Mouse (Mus musculus) kidney, adult 2 months (tissue): ENCODE results near the gene Dab2ip. TPM values are rescaled to one million over a fixed set of nuclear protein-coding genes. Genes with fewer than 3 reads are reported as not detected.
A peak's percentile ranks its signal among the peaks of the same experiment; 100 is the strongest.

Experiments
- DNase-seq: peaks from one replicate; pipeline ENCODE4 v3.0.0; 2021
- H3K27ac ChIP-seq: fragments of 200-500 bp; 2 replicates; pipeline ENCODE4 v1.5.1; 2012; ENCODE audit warnings: low read depth, low read length, control low read depth, inconsistent platforms; ENCODE audit not compliant: insufficient read depth
- H3K27me3 ChIP-seq: fragments of 200-500 bp; replicated peaks from 2 replicates; pipeline ENCODE4 v1.6.1; 2012; ENCODE audit warnings: mild to moderate bottlenecking, moderate library complexity, low read length, inconsistent platforms; ENCODE audit not compliant: control insufficient read depth, insufficient read depth
- H3K36me3 ChIP-seq: fragments of 200-500 bp; 2 replicates; pipeline ENCODE4 v1.6.1; 2012; ENCODE audit warnings: mild to moderate bottlenecking, moderate library complexity, low read length, inconsistent platforms; ENCODE audit not compliant: control insufficient read depth, insufficient read depth
- H3K4me1 ChIP-seq: fragments of 200-500 bp; 2 replicates; pipeline ENCODE4 v1.6.1; 2011; ENCODE audit warnings: low read length; ENCODE audit not compliant: control insufficient read depth, insufficient read depth
- H3K4me3 ChIP-seq: fragments of 200-500 bp; 2 replicates; pipeline ENCODE4 v1.5.1; 2011; ENCODE audit warnings: mild to moderate bottlenecking, low read depth, low read length, control low read depth; ENCODE audit not compliant: insufficient read depth
- CTCF ChIP-seq: fragments of 200-500 bp; conservative IDR thresholded peaks from 2 replicates; pipeline ENCODE4 v1.5.1; 2011; ENCODE audit warnings: low read depth, mild to moderate bottlenecking, control low read depth, low read length, moderate library complexity, mixed read lengths; ENCODE audit not compliant: insufficient read depth, insufficient read length
- POLR2A ChIP-seq: fragments of 200-500 bp; IDR thresholded peaks from one replicate; pipeline ENCODE4 v1.6.1; 2011; ENCODE audit warnings: low read depth, low read length, control low read depth
- WGBS: fragments of 180-500 bp; shearing (Covaris S2); methylation state at CpG from one replicate; pipeline ENCODE4 v1.1.7; 2018; 5-methylcytosine and 5-hydroxymethylcytosine counted together
- polyA plus RNA-seq: library from polyadenylated mRNA; depleted of rRNA; stranded (reverse); fragments of >200 nt; gene quantifications from 2 replicates; pipeline ENCODE4 v1.2.3, GENCODE M21; 2012

Gene Dab2ip
- polyA plus RNA-seq, 1 experiment: 32.9 TPM

DNA sequence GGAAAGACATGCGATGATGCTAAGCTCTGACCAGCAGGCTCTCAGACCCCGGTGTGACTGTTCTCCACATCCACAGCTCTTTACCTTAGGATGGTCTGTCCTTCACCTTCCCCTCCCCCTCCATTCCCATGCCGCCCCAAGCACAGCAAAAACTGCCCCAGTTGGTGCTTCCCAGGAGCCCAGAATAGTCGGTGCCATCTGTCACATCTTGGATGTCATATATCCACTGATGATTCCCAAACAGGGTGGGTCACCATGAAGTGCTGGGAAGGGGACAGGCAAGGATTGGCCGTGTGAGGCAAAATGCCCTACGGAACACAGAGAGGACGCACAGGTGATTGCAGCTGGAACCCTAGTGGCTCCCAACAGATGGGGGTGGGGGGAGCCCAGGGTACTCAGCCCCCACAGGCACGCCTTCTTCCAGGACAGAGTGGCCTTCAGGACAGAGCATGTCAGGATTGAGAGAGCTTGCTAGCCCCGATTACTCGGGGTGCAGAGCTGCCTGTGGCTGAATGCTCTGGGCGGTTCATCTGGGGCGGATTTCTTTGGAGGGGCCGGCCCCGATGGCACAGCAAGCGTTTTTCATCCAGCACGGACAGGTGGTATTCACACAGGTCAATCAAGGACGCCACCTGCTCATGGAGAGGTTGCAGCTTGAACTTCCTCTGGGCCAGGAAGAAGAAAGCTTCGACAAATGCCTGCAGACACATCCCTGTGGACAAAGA is 193.9 kb downstream of the Dab2ip start:
- DNase-seq: no peak
- Histone ChIP-seq H3K27me3 (no peaks in the 10 kb centered on the region), H3K4me3 (no peak overlapping the region), H3K36me3 (no peaks in the 10 kb centered on the region), H3K4me1 (no peaks in the 10 kb centered on the region), H3K27ac (no peak overlapping the region)
- 86% methylated on average over 18 of the region's 18 CpGs for WGBS
- TF ChIP-seq POLR2A (no peak), CTCF (no peak)

DNA sequence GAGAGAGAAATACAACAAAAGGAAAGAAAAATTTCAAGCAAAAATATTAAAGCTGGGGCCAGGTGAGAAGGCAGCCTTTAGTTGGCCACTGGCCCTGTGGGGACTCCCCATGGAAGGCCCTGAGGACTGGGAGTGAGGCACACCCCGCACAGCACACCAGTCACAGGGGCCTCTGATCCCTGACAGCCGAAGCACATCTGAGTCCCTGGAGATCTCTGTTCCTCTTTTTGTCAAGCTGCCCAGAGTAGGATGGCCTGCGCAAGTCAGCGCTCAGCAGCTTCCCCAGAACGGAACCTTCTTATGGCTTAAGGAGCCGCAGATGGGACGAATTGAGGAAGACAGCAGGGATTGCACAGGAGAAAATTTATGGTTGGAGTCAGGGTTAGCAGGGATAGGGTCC is 198.4 kb downstream of the Dab2ip start:
- no peak for DNase-seq
- H3K36me3 ChIP-seq: no peaks in the 10 kb centered on the region
- H3K4me3 ChIP-seq: no peak overlapping the region
- WGBS: 62% methylated on average over 7 of the region's 7 CpGs
- H3K4me1 ChIP-seq: no peaks in the 10 kb centered on the region
- no peak overlapping the region for H3K27ac ChIP-seq
- no peaks in the 10 kb centered on the region for H3K27me3 ChIP-seq
- no peak for TF ChIP-seq CTCF
- no peak for TF ChIP-seq POLR2A

DNA sequence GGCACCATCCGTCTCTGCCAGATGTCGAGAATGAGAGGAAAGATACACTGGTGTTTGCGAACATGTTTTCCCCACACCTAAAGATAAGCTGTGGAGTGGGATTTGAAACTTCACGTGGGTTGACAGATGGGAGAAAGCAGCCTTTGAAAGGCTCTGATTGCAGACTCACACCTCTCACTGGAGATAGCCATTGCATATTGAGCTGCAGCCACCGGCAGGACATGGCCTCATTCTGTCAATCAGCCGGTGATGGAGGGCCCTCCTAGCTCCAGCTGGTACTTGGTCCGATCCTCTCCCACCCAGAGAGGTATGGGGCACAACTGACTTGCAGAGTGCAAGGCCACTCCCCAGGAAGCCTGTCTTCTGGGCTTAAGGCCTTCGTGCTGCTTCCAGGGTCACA is 202.3 kb downstream of the Dab2ip start:
- no peaks in the 10 kb centered on the region for H3K4me1 ChIP-seq
- H3K27ac ChIP-seq: no peak overlapping the region
- H3K36me3 ChIP-seq: no peaks in the 10 kb centered on the region
- TF ChIP-seq POLR2A: no peak
- TF ChIP-seq CTCF: no peak
- DNase-seq: no peak
- no peak overlapping the region for H3K4me3 ChIP-seq
- WGBS: 77% methylated on average over 8 of the region's 8 CpGs
- no peaks in the 10 kb centered on the region for H3K27me3 ChIP-seq

DNA sequence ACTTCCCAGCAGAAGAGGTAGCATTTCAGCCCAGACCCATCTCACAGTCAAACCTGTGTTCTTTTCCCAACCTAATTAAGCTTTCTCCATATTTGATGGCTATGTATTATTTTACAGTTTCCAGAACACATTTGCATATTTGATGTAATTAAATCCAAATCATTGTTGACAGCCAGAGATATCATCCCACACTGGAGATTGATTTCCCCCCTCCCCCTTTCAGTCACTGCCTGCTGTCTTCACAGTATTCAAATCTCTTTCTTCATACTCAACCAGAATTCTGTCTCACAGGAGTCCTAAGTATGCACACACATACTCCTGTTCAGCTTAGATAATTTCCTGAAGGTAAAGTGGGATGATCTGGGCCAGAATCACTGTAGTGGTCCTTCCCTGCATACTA is 202.8 kb downstream of the Dab2ip start:
- no peak overlapping the region for H3K4me3 ChIP-seq
- H3K4me1 ChIP-seq: no peaks in the 10 kb centered on the region
- no peak for DNase-seq
- no peaks in the 10 kb centered on the region for H3K27me3 ChIP-seq
- H3K36me3 ChIP-seq: no peaks in the 10 kb centered on the region
- H3K27ac ChIP-seq: no peak overlapping the region
- TF ChIP-seq CTCF (no peak), POLR2A (no peak)

DNA sequence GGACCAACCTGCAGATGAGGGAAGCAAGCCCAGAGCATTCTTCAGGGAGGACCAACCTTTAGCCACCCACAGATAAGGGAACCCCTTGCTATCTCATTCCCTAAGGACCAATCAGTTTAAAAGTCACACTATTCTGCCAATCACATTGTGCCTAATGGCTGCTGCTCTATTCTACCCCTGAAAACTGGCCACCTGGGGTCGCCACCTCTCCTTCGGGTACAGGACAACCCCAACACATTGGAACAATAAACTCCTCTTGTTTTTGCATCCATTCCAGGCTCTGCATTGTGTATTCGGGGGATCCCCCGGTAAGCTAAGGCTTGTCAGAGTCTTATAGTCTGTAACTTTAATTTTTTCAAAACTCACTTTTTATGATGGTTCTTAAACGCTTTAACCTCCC is 203.4 kb downstream of the Dab2ip start:
- H3K27me3 ChIP-seq: no peaks in the 10 kb centered on the region
- DNase-seq: no peak
- no peaks in the 10 kb centered on the region for H3K36me3 ChIP-seq
- TF ChIP-seq POLR2A (no peak), CTCF (peak; percentile 28; the same call in 1 of the 2 replicates)
- H3K4me3 ChIP-seq: no peak overlapping the region
- H3K4me1 ChIP-seq: no peaks in the 10 kb centered on the region
- WGBS: 87% methylated on average over 5 of the region's 5 CpGs
- H3K27ac ChIP-seq: no peak overlapping the region

DNA sequence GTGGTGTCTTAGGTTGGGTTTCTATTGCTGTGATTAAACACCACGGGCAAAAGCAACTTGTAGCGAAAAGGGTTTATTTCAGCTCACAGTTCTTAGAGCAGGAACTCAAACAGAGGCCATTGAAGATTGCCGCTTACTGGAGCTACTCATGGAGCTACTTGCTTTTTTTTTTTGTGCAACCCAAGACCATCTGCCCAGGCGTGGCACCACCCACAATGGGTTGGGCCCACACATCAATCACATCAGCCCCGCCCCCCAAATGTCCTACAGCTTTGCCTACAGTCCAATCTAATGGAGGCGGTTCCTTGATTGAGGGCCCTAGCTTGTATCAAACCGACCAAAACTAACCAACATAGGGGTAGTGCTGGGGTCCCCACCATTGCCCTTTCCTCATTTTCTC is 205.8 kb downstream of the Dab2ip start:
- Histone ChIP-seq H3K27ac (no peak overlapping the region), H3K27me3 (no peaks in the 10 kb centered on the region), H3K36me3 (no peaks in the 10 kb centered on the region), H3K4me3 (no peak overlapping the region), H3K4me1 (no peaks in the 10 kb centered on the region)
- TF ChIP-seq POLR2A: no peak
- TF ChIP-seq CTCF: no peak
- WGBS: 96% methylated on average over 7 of the region's 7 CpGs
- no peak for DNase-seq

DNA sequence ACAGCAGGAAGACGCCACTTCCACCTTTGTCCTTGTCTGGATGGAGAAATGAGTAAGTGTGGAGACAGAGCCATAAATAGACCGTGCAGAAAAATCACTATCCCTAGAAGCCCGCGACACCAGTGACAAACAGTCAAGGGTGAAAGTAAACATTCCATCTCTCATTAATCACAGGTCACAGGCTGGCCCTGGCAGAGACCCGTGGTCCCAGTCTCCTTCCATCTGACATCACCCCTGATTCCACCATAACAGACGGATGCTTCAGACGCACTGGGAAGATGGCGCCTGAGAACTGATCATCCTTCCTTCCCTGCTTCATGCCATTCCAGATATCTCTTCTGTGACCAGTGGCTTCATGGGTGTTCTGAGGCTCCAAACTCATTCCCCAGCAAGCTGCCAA is 206.3 kb downstream of the Dab2ip start:
- no peaks in the 10 kb centered on the region for H3K4me1 ChIP-seq
- DNase-seq: no peak
- TF ChIP-seq CTCF (no peak), POLR2A (no peak)
- H3K27ac ChIP-seq: no peak overlapping the region
- H3K4me3 ChIP-seq: no peak overlapping the region
- no peaks in the 10 kb centered on the region for H3K27me3 ChIP-seq
- WGBS: 41% methylated on average over 8 of the region's 8 CpGs
- H3K36me3 ChIP-seq: no peaks in the 10 kb centered on the region
